Mouse (Mus musculus): ENCODE measurements around the gene Tcerg1l. TPM values are rescaled to one million over a fixed set of nuclear protein-coding genes. Genes with fewer than 3 reads are reported as not detected.

Gene Tcerg1l
- total RNA-seq (2012; rRNA removed) (not detected in 2 replicates), polyA plus RNA-seq (2012; ENCODE audit: insufficient read depth in 1 of 2, insufficient read length in 2 of 2, low read depth in 1 of 2, low replicate concordance in 2 of 2, missing spikeins in 1 of 2) (not detected)

DNA sequence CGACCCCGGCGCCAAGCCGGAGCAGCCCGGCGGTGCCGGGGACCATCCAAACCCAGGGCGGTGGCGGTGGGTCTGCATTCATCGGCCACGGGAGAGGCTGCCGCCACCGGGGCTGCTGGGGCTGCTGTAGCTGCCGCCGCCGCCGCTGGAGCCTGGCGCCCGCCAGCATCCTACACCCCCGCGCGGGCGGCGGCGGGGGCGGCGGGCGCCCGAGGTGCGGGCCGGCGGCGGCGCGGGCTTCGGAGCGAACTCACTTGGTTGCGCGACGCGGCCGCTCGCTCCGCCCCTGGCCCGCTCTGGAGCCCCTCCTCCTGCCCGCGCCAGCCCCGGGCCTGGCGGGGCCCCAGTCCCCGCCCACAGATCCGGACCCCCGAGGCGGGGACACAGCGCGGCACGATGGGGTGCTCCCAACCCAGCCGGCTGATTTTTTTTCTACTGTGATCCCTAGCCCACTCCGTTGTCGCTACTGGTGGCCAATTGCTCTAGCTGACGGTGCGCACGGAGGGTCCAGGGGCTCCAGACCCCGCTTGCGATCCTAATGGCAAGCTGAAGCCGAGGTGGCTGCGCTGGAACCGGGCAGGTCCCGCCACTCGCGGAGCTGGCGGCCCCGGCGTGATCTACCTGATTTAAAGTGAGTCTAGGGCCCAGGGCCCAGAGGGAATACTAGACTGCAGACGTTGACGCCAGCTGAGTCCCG lies at the start of gene Tcerg1l:
Gene Tcerg1l (minus strand): TSS at position 246 of the 697 bp plus-strand sequence.
- no peak for DNase-seq (ENCODE audit: low read depth, low spot score)

DNA sequence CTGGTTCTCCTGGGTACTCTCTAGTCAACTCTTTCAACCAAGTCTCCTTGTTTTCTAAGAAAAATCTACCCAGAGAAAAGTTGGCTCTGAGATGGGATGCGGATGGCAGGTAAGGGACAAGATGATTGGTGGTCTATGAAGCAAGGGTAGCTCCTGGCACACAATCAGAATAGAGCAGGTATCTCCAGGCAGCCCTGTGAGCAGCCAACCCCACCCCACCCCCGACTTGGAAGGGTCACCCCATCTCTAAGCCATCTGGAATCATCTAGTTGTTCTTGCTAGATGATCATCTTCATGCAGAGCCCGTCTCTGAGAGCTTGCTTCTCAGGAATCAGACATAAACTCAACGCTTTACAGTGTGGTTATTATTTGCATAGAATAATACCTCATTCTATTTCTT lies 44.6 kb upstream of the Tcerg1l start:
- TF ChIP-seq RCOR1 (IDR thresholded peaks at IDR 0.05; ENCODE audit: low read depth, low read length) = no peak
- TF ChIP-seq GATA1 (IDR thresholded peaks at IDR 0.05; ENCODE audit: low read depth, low read length) = no peak
- TF ChIP-seq RAD21 (IDR thresholded peaks at IDR 0.05; ENCODE audit: low read depth, low read length) = no peak
- no peak for TF ChIP-seq TAL1 (IDR thresholded peaks at IDR 0.05; ENCODE audit: low read length)
- TF ChIP-seq E2F4 (IDR thresholded peaks at IDR 0.05; ENCODE audit: borderline replicate concordance, low read depth, low read length) = no peak
- TF ChIP-seq USF2 (IDR thresholded peaks at IDR 0.05; ENCODE audit: borderline replicate concordance in 1 of 2, insufficient read depth in 1 of 2, low read depth in 1 of 2, low read length in 2 of 2) = no peak
- no peak for TF ChIP-seq ETS1 (IDR thresholded peaks at IDR 0.05; ENCODE audit: low read depth, low read length)
- TF ChIP-seq ELF1 (IDR thresholded peaks at IDR 0.05; ENCODE audit: low read depth, low read length) = no peak
- no peak for TF ChIP-seq UBTF (IDR thresholded peaks at IDR 0.05; ENCODE audit: borderline replicate concordance, insufficient read depth, low read depth, low read length)
- no peak for TF ChIP-seq GABPA (IDR thresholded peaks at IDR 0.05; ENCODE audit: low read depth, low read length)
- no peak for TF ChIP-seq CHD1 (IDR thresholded peaks at IDR 0.05; ENCODE audit: low read depth, low read length)
- no peak for TF ChIP-seq POLR2A (IDR thresholded peaks at IDR 0.05; ENCODE audit: control insufficient read depth in 1 of 2, insufficient read depth in 1 of 2, low read depth in 1 of 2, low read length in 2 of 2, poor library complexity in 1 of 2)
- no peak for TF ChIP-seq ZC3H11A (IDR thresholded peaks at IDR 0.05; ENCODE audit: low read depth, low read length)
- no peaks in the 10 kb centered on the region for H3K9me3 ChIP-seq (replicated peaks; ENCODE audit: insufficient read depth, low read length)
- no peaks in the 10 kb centered on the region for H3K36me3 ChIP-seq (ENCODE audit: control insufficient read depth in 1 of 2, insufficient read depth in 2 of 2, low read length in 2 of 2)
- H3K27me3 ChIP-seq (ENCODE audit: control insufficient read depth in 1 of 2, insufficient read depth in 2 of 2, low read length in 2 of 2) = no peaks in the 10 kb centered on the region
- no peak for DNase-seq (ENCODE audit: low read depth, low spot score)
- no peak overlapping the region for H3K4me3 ChIP-seq (ENCODE audit: control insufficient read depth in 1 of 2, insufficient read depth in 1 of 2, low read depth in 2 of 2, low read length in 2 of 2)
- H3K27ac ChIP-seq (ENCODE audit: control insufficient read depth, low read depth, low read length) = no peak overlapping the region
- no peaks in the 10 kb centered on the region for H3K79me2 ChIP-seq (ENCODE audit: control insufficient read depth, insufficient read depth, low read length, poor library complexity)
- H3K9ac ChIP-seq (ENCODE audit: control insufficient read depth, low read depth, low read length, poor library complexity, severe bottlenecking) = no peak overlapping the region
- no peaks in the 10 kb centered on the region for H3K4me1 ChIP-seq (ENCODE audit: control insufficient read depth in 1 of 2, insufficient read depth in 2 of 2, low read length in 2 of 2)

More for the DNA sequence above, at the start of gene Tcerg1l:
- Histone ChIP-seq H3K27me3 (ENCODE audit: control insufficient read depth in 1 of 2, insufficient read depth in 2 of 2, low read length in 2 of 2) (no peaks in the 10 kb centered on the region), H3K36me3 (ENCODE audit: control insufficient read depth in 1 of 2, insufficient read depth in 2 of 2, low read length in 2 of 2) (no peaks in the 10 kb centered on the region), H3K9ac (ENCODE audit: control insufficient read depth, low read depth, low read length, poor library complexity, severe bottlenecking) (no peak within 1 kb of the TSS), H3K27ac (ENCODE audit: control insufficient read depth, low read depth, low read length) (no peak within 1 kb of the TSS), H3K79me2 (ENCODE audit: control insufficient read depth, insufficient read depth, low read length, poor library complexity) (no peaks in the 10 kb centered on the region), H3K4me3 (ENCODE audit: control insufficient read depth in 1 of 2, insufficient read depth in 1 of 2, low read depth in 2 of 2, low read length in 2 of 2) (no peak within 1 kb of the TSS), H3K9me3 (replicated peaks; ENCODE audit: insufficient read depth, low read length) (no peaks in the 10 kb centered on the region), H3K4me1 (ENCODE audit: control insufficient read depth in 1 of 2, insufficient read depth in 2 of 2, low read length in 2 of 2) (no peaks in the 10 kb centered on the region)
- TF ChIP-seq ZC3H11A (IDR thresholded peaks at IDR 0.05; ENCODE audit: low read depth, low read length) (no peak), NELFE (IDR thresholded peaks at IDR 0.05; ENCODE audit: low read depth, low read length) (no peak), JUND (IDR thresholded peaks at IDR 0.05; ENCODE audit: low read depth, low read length) (no peak), HCFC1 (IDR thresholded peaks at IDR 0.05; ENCODE audit: low read depth, low read length) (no peak)
